Mouse (Mus musculus) CD4-positive, CD25-positive, alpha-beta regulatory T cell, adult 2 months (primary cell): ENCODE results near the gene Rab43.

Experiments used
- DNase-seq: peaks from one replicate; pipeline ENCODE4 v3.0.0-alpha.2; 2012; ENCODE audit warnings: low read depth, low spot score

The Rab43 gene

DNA sequence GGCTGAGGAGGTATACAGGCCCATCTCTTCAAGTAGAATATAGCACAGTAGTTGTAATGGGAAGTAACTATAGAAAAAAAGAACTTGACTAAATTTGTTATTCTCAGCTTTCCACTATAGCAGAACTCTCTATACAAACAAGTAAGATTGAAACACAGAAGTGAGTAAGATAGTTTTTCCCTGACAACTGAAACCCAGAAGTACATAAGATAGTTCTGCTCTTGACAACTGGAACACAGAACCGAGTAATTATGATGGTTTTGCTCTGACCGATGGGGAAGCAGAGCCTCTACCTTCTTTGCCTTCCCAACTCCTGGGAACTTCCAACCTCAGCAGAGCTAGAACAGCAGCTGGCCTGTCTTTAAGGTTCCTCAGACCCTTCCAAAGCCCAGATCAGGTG lies 2.8 kb downstream of the Rab43 start:
- DNase-seq: no peak

DNA sequence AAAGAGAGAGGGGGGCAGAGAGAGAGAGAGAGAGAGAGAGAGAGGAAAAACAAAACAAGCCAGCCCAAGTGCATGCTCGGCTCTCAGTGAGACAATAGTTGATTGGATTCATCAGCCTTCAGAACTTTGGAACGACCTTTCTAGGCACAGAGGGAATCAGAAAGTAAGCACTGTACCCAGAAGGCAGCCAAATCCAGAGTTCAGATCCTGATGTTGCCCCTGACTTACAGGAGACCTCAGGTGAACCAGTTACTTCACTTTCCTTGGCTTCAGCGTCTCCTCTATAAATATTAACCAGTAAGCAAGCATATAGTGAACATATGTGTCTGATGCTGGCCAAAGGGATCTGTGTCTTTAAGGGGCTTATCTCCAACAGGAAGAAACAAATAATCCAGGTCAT lies 3.4 kb downstream of the Rab43 start:
- no peak for DNase-seq

DNA sequence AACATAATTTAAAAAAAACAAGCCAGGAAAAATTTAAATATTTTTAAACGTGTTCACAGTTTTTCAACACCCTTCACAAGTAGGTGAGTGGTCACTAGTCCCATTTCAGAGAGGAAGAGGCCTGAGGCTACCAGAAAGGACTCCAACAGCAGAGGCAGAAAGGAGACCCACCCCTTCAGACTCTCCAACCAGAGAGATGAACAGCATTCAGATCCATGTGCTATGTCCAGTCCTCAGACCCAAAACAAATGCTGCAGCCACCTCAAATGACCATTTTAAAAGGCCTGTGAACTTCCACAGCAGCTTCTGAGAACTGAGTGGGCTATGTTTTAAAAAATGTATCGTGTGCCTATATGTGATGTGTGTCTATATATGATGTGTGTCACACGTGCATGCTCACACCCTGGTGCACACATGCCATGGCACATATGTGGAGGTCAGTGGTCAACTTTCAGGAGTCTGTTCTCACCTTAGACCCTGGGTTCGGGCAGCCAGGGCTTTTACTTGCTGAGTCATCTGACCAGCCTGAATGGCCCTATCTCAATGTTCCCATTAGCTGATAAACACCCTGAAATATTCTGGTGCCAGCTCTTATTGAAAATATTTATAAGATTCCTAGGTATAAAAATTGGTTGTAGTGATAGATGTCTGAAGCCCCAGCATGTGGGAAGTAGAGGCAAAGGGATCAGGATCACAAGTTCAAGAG lies 4.1 kb downstream of the Rab43 start:
- DNase-seq: no peak

DNA sequence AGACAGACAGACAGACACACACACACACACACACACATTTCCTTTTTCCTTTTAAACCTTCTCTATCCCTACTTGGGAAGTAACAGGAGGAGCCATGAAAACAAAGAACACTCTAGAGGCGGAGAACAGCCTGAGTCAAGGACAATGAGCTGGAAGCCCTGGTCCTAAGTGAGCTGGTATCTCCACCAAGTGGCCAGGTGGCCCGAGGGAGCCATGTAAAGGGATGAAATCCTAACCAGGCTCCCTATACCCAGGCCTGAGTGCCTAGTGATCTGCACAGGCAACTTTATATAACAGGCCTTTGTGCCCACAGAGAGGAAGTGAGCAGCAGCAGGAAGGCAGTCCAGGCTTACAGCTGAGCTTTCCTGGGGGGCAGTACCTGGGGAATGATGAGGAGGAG lies 5.1 kb downstream of the Rab43 start:
- DNase-seq: no peak

DNA sequence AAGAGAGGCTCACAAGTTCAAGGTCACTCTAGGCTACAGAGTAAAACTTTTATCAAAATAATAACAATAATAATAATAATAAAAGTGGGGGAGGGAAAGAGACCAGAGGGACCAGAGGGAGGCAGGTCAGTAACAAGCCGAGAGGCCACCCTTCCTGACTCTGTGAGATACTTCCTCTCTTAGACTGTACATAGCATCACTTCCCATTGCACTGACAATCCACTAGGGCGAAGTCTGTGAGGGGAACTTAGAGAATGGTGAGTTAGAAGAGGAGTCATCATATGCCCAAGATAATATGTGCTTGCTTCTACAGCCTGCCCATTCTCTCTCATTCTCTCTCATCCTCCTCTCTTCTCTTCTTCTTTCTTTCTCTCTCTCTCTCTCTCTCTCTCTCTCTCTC lies 5.9 kb downstream of the Rab43 start:
- peak; percentile 26 for DNase-seq

DNA sequence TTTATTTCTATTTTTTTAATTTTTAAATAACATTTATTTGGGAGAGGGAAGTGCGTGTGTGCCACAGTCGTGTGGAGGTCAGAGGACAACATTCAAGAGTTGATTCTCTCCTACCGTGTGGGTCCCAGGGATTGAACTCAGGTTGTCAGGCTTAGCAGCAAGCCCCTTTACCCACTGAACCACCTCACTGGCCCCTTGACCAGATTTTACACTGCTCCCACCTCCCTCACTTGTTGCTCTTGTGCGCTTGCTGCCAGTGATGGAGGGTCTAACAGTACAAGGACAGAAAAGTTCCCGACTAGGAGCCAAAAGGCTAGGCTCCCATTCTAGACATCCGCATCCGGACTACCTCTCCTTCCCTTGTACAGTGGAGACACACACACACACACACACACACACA lies 6.5 kb downstream of the Rab43 start:
- DNase-seq: no peak

DNA sequence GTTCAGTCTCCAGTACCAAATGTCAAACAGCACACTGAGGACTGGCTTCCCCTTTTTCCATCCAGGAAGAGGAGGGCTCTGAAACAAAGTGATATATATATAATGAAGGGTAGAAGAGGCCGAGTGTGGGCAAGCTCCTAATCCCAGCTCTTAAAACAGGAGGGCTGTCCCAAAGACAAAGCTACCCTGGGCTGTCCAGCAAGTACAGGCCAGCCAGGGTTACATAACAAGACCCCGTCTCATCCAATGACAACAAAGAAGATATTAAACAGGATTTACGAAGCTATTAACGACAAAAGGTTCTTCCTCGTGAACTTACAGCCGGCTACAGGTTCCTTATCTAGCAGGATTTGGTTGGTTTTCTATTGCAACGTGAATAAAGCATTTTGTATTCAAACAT lies 7.1 kb downstream of the Rab43 start:
- DNase-seq: no peak

DNA sequence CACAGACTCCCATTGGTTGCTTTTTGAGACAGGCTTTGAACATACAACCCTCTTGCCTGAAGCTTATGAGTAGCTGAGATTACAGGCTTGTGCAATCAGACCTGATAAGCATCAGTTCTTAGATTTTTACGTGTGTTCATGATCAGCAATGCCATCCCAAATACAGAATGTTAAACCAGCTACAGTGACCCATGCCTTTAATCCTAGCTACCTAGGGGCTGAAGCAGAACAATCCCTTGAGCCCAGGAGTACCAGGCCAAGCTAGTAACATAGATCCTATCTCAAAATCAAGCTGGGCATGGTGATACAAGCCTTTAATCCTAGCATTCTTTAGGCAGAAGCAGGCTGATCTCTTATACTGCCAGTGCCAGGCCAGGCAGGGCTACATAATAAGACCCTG lies 7.9 kb downstream of the Rab43 start:
- DNase-seq: no peak

DNA sequence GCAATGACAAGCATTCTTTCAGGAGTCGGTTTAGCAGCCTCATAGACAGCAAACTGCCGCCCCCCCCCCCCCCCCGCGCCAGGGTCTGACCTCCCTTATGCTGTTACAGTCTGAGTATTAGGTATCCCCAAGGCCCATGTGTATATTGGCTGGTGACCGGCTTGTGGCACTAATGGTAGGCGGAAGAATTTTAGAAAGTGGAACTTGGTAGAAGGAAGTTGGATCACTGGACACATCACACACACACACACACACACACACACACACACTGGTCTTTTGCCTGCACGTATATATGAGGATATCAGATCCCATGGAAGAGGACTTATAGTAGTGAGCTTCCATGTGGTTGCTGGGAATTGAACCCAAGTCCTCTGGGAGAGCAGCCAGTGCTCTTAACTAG lies 9.5 kb downstream of the Rab43 start:
- no peak for DNase-seq

DNA sequence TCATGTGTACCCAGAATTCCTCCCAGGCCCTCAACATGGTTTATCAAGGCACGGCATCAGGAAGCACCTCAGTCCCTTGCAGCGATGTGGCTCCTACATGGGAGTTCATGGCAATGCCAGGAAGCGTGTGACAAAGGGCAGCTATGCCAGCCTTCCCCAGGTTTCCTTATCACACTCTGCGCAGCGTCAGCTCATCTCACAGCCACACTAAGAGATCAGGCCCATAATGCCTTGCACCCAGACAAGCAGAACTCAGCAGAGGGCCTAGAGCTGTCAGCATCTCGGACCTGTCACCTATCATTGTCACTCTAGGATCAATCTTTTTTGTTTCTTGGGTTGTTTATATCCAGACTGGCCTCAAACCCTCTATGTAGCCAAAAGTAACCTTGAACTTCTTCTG lies 12.4 kb downstream of the Rab43 start:
- no peak for DNase-seq

DNA sequence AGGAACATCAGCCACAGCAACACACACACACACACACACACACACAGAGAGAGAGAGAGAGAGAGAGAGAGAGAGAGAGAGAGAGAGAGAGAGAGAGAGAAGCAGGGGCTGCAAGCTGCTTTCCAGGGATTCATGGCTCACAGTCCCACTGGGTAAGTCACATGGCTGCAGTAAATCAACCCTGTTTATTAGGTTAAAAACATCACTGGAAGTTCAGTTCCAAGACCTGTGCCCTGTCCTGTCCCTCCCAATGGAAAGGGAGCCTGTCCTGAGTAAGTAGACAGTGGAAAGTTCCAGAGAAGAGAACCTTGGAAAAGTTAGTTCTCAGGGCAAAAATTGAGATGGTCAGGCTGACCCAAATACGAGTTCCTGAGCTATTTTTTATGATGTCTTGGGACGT lies 14.6 kb downstream of the Rab43 start:
- DNase-seq: no peak

DNA sequence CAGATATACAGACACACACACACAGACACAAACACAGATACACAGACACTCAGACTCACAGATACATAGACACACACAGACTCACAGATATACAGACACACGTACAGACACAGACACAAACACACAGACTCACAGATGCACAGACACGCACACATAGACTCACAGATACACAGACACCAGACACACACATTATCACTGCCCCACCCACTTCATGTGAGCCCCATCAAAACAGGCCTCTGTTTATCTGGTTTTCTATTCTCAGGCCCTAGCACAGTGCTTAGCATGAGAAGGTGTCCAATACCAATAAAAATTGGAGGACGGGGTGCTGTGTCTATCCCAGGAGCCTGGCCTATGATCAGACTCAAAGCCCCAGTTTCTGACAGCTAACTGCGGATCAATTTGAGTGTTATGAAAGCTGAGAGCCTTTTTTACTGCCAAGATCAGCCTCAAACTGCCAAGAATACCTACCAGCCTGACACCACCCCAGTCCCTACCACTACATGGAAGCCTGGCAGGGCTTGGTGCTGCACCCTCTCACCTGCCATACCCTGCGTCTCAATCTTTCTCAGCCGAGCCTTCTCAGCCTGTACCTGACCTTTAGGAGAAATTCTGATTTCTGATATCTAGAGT lies 15.6 kb downstream of the Rab43 start:
- DNase-seq: no peak

DNA sequence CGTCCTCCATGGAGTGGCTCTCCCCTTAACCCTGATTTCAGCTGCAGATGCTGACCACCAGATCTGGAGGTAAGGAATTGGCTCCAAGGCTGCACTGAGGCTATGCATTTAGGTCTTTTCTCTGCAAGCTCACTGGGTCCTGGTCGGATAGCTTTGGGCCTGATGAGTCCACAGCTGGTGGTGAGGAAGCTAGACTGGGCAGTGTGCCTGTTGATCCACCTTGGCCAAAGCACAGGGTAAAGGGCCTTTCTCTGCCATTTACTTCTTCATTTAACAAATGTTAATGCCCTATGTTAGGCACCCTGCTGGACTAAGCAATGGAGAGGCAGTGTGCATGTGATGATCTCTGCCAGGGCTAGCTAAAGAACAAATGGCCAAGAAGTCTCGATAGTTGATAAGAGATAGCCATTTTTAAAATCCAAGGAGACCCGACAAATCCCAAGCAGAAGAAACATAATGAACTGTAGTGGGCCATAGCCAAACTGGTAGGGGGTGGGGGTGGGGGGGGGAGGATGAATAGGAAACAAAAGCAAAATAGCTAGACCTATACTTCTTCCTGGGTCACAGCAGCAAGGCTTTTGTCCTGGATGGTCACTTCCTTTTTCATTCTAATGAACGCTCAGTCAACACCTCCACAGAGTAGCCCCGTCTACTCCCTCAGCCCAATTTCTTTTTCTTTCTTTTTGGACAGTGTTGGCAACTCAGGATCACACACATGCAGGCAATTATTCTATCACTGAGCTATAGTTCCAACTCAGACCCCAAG lies 16.4 kb downstream of the Rab43 start:
- DNase-seq: no peak

DNA sequence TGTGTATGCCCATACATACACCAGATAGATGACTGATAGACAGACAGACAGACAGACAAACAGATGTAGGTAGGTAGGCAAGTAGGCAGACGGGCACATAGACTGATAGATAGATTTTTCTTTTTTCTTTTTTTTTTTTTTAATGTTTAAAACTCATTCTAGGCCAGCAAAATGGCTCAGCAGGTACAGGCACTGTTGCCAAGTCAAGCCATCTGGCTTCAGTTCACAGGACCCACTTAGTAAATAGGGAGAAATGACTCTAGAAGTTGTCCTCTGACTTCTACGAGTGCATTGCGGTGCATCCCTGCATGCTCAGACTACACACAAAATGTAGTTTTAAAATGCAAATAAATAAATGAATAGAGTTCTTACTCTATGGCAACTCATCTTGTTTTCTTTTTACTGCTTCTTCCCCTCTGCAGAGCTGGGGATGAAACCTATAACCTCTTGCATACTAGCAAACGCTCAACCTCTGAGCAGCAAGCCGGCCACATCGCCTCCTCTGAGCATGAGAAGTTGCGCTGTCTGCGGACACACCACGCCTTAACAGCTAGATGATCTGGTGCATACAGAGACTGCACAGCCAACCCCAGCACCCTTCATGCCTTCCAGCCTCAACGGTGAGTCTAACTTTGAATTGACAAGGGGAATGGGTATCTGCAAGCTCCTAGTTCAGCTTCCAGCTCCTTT lies 18.0 kb downstream of the Rab43 start:
- no peak for DNase-seq

DNA sequence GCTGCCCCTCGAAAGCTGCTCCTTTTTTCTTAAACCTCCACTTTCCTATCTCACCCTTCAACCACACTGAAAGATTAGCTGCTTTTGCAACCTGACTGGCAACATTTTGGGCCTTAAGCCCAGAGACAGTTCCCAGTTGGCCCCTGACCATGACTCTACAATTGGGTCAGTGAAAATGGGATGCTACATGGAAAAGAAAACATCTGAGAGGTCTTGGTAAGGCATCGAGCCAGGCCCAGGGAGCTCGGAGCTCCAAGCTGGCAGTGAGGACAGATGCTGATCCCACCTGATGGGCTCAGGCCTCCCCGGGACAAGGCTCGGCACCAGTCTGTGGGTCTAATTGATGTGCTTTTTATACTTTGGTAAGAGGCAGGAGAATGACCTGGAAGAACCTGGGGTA lies 20.1 kb downstream of the Rab43 start:
- DNase-seq: no peak

DNA sequence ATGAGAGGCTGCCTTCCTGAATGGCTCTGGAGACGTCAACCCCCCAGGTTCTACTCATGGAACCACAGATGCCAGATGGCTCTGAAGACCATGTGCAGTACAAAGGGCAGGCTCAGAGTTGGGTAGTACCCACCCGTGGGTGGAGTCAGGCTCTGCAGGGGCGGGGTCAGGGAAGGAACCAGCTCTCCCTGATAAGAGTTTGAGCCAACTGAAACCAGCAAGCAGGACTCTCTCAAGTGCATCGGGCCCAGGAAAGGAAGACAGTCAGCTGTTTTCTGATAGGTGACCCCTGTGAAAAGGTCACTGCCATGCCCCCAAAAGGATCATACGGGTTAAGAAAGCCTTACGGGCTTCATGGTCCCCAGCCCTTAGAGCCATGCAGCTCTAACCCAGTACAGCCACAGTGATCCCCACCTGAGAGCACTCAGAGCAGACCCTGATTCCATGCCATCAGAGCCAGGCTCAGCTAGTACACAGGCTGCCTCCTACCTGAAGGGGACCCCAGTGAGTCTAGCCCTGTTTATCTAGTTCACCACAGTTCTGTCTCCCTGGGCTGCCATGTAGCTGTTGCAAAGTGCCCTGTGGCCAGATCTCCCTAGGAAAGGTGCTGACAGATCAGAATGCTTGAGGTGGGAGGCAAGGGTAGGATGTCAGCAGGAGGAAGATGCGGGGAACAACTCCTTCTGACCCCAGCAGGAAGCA lies 21.0 kb downstream of the Rab43 start:
- no peak for DNase-seq

DNA sequence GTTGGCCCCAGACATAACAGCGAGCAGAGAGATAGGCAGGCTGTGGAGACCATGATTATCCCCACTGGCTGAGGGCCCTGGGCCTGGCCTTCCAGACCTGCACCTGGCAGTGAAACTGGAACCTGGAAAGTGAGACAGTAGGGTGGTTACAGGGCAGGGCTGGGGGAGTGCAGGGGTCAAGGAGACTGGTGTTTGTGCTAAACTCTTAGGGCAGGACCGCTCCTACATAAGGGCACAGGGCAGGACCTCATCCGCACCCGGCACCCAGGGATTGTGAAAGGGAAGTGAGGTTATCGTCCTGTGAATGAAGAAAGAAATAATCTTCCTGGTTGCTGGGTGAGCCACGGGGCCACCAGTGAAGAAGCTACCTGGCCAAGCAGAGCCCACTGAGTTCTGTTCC lies 22.2 kb downstream of the Rab43 start:
- DNase-seq: no peak

DNA sequence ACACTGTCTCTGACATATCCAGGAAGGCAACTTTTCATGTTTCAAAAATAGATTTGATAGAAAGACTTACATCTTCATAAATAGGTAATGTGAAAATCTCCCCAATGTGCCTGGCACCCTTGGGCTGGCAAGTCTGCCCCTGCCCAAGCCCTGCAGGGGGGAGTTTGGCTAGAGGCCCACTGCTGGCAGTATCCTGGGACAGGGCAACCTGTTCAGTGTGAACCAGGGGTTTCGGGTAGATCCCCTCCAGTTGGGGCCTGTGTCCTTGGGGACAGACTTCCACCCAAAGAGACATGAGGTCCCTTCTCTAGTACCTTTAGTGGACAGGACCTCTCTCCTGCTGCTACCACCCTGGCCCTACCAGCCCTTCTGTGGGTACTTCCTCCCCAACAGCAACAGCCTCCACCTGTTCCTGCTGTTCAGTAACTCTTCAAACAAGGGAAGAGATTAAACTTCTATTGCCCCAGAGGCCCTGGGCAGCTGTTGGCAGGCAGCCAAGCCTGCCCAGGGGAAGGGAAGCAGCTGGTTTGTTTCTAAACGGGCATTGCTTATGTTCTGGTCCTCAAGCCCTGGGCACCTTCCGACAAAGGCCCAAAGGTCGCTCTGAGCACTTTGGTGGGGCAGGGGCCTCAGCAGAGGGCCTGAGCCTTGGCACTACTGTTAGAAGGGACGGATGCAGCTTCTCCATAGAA lies 22.9 kb downstream of the Rab43 start:
- no peak for DNase-seq

DNA sequence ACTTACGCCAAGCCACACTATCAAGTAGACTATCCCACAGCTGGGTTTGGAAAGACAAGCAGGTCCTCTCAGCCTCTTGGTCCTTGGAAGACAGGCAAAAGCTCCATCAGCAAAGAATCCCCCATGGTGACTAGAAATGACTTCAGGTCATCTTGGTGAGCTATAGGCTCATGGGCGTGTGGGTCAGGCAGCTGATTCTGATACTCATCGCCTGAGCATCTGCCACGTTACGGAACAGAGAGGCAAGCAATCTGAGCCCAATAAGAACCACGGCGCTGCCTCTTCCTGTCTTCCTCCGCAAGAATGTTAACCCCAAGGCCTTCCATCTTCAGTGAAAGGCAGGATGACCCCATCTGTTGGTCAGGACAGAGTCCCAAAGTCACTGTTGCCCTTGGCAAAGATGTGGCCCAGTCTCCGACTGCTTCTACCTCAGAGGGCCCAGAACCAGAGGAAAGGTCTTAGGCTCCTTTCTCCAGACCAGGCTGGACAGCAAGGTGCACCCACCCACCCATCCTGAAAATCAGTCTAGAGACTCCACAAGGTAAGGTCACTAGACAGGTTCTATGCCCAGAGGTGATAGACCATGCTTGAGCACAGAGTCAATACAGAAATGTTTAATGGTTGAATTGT lies 23.6 kb downstream of the Rab43 start:
- no peak for DNase-seq

DNA sequence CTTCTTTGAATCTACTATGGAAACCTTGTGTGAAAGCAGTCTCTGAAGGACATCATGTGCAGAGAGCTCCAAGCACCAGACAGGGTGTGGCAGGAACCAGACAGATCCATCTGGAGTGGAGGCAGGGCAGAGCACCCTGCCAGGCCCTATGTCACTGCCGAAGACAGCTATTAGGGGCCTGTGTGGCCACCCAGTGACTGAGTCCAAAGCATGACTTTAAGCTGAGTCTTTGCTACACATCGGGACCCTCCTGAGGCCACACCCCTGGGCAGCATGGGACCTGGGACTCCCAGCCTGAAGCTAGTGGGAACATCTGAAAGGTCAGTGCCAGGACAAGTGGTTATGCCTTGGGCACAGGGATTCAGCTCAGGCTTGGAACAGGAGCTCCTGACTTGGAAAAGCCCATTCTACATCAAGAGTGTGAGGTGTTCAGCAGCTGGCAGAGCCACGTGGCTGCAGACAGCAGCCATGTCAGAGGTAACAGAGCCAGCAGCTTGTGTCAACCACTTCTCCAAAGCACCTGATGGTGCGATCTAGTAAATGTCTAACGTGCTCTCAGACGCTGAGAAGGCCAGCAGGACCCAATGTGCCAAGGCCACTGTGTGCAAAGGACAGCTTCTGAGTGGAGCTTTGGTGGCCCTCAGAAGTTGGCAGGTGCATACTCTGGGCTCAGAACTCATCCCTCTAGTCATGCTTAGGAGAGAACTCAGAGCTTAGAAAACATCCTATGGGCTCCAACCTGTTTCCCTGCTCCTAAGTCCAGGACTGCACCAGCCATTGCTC lies 24.7 kb downstream of the Rab43 start:
- no peak for DNase-seq
